Mouse (Mus musculus): ENCODE measurements around the gene Ubr4. TPM values are rescaled to one million over a fixed set of nuclear protein-coding genes. Genes with fewer than 3 reads are reported as not detected.
A peak's percentile ranks its signal among the peaks of the same experiment; 100 is the strongest.

Gene Ubr4
- total and polyA plus RNA-seq, 3 experiments: 81.9 to 270 (median 177) TPM

- TF ChIP-seq ETS1 (IDR thresholded peaks at IDR 0.05; ENCODE audit: low read depth, low read length) (0 out of 2 replicates have a peak, but pooled peaks have one; percentile 10), UBTF (IDR thresholded peaks at IDR 0.05; ENCODE audit: borderline replicate concordance, insufficient read depth, low read depth, low read length) (no peak), ZC3H11A (IDR thresholded peaks at IDR 0.05; ENCODE audit: low read depth, low read length) (no peak), SMC3 (IDR thresholded peaks at IDR 0.05; ENCODE audit: low read depth, low read length) (no peak)
Measured at GRCm38 (mm10) chr4:139351931-139352711, at the start of gene Ubr4, which contains the start of the genes Mrto4 and Emc1 (continued).

GRCm38 (mm10) chr4:139305521-139305920, 46.9 kb upstream of the Ubr4 start:
- H3K36me3 ChIP-seq (ENCODE audit: control insufficient read depth in 1 of 2, insufficient read depth in 2 of 2, low read length in 2 of 2): no peaks in the 10 kb centered on the region; a peak in 1 of 4 replicates

GRCm38 (mm10) chr4:139307916-139308315, 44.5 kb upstream of the Ubr4 start:
- H3K9me3 ChIP-seq (replicated peaks; ENCODE audit: insufficient read depth, low read length): no peaks in the 10 kb centered on the region
- peaks cover 4% of the 10 kb centered on the region; the same call in 1 of the 2 replicates for H3K79me2 ChIP-seq (ENCODE audit: control insufficient read depth, insufficient read depth, low read length, poor library complexity)
- no peaks in the 10 kb centered on the region; a peak in 1 of 4 replicates for H3K36me3 ChIP-seq (ENCODE audit: control insufficient read depth in 1 of 2, insufficient read depth in 2 of 2, low read length in 2 of 2)
- H3K27me3 ChIP-seq (ENCODE audit: control insufficient read depth in 1 of 2, insufficient read depth in 2 of 2, low read length in 2 of 2): no peaks in the 10 kb centered on the region
- no peak overlapping the region for H3K4me3 ChIP-seq (ENCODE audit: control insufficient read depth in 1 of 2, insufficient read depth in 1 of 2, low read depth in 2 of 2, low read length in 2 of 2)
- H3K9ac ChIP-seq (ENCODE audit: control insufficient read depth, low read depth, low read length, poor library complexity, severe bottlenecking): no peak overlapping the region
- DNase-seq (ENCODE audit: low read depth, low spot score): peak; percentile 58
- no peak overlapping the region for H3K27ac ChIP-seq (ENCODE audit: control insufficient read depth, low read depth, low read length)
- peaks cover 0 to 9% of the 10 kb centered on the region in 2 experiments; a peak in 2 of 4 replicates for H3K4me1 ChIP-seq (ENCODE audit: control insufficient read depth in 1 of 2, insufficient read depth in 2 of 2, low read length in 2 of 2)
- TF ChIP-seq CHD1 (IDR thresholded peaks at IDR 0.05; ENCODE audit: low read depth, low read length) (no peak), USF2 (IDR thresholded peaks at IDR 0.05; ENCODE audit: borderline replicate concordance in 1 of 2, insufficient read depth in 1 of 2, low read depth in 1 of 2, low read length in 2 of 2) (no peak)

More at GRCm38 (mm10) chr4:139305521-139305920, 46.9 kb upstream of the Ubr4 start:
- H3K27ac ChIP-seq (ENCODE audit: control insufficient read depth, low read depth, low read length): no peak overlapping the region
- H3K4me3 ChIP-seq (ENCODE audit: control insufficient read depth in 1 of 2, insufficient read depth in 1 of 2, low read depth in 2 of 2, low read length in 2 of 2): no peak overlapping the region
- TF ChIP-seq MAX (IDR thresholded peaks at IDR 0.05; ENCODE audit: low read length): no peak
- H3K9ac ChIP-seq (ENCODE audit: control insufficient read depth, low read depth, low read length, poor library complexity, severe bottlenecking): no peak overlapping the region
- no peak for DNase-seq (ENCODE audit: low read depth, low spot score)
- H3K79me2 ChIP-seq (ENCODE audit: control insufficient read depth, insufficient read depth, low read length, poor library complexity): peaks cover 2% of the 10 kb centered on the region; the same call in 1 of the 2 replicates
- no peaks in the 10 kb centered on the region for H3K27me3 ChIP-seq (ENCODE audit: control insufficient read depth in 1 of 2, insufficient read depth in 2 of 2, low read length in 2 of 2)
- peaks cover 0 to 9% of the 10 kb centered on the region in 2 experiments; a peak in 2 of 4 replicates for H3K4me1 ChIP-seq (ENCODE audit: control insufficient read depth in 1 of 2, insufficient read depth in 2 of 2, low read length in 2 of 2)
- H3K9me3 ChIP-seq (replicated peaks; ENCODE audit: insufficient read depth, low read length): no peaks in the 10 kb centered on the region

GRCm38 (mm10) chr4:139309651-139310050, 42.8 kb upstream of the Ubr4 start:
- H3K27me3 ChIP-seq (ENCODE audit: control insufficient read depth in 1 of 2, insufficient read depth in 2 of 2, low read length in 2 of 2): no peaks in the 10 kb centered on the region
- TF ChIP-seq USF2 (IDR thresholded peaks at IDR 0.05; ENCODE audit: borderline replicate concordance in 1 of 2, insufficient read depth in 1 of 2, low read depth in 1 of 2, low read length in 2 of 2): no peak
- no peak for TF ChIP-seq ETS1 (IDR thresholded peaks at IDR 0.05; ENCODE audit: low read depth, low read length)
- no peak for TF ChIP-seq RAD21 (IDR thresholded peaks at IDR 0.05; ENCODE audit: low read depth, low read length)
- TF ChIP-seq GABPA (IDR thresholded peaks at IDR 0.05; ENCODE audit: low read depth, low read length): no peak
- TF ChIP-seq MAFK (IDR thresholded peaks at IDR 0.05; ENCODE audit: borderline replicate concordance, low read depth, low read length): no peak
- no peak for TF ChIP-seq ZMIZ1 (IDR thresholded peaks at IDR 0.05; ENCODE audit: low read depth, low read length)
- no peak for TF ChIP-seq EP300 (IDR thresholded peaks at IDR 0.05; ENCODE audit: low read depth in 1 of 2, low read length in 2 of 2)
- peaks cover 0 to 9% of the 10 kb centered on the region in 2 experiments; a peak in 2 of 4 replicates for H3K4me1 ChIP-seq (ENCODE audit: control insufficient read depth in 1 of 2, insufficient read depth in 2 of 2, low read length in 2 of 2)
- no peaks in the 10 kb centered on the region for H3K9me3 ChIP-seq (replicated peaks; ENCODE audit: insufficient read depth, low read length)
- peak overlapping the region; percentile 93 for H3K9ac ChIP-seq (ENCODE audit: control insufficient read depth, low read depth, low read length, poor library complexity, severe bottlenecking)
- peak overlapping the region; percentile 86 to 88 for H3K4me3 ChIP-seq (ENCODE audit: control insufficient read depth in 1 of 2, insufficient read depth in 1 of 2, low read depth in 2 of 2, low read length in 2 of 2)
- no peaks in the 10 kb centered on the region; a peak in 1 of 4 replicates for H3K36me3 ChIP-seq (ENCODE audit: control insufficient read depth in 1 of 2, insufficient read depth in 2 of 2, low read length in 2 of 2)
- peaks cover 4% of the 10 kb centered on the region; the same call in 1 of the 2 replicates for H3K79me2 ChIP-seq (ENCODE audit: control insufficient read depth, insufficient read depth, low read length, poor library complexity)
- H3K27ac ChIP-seq (ENCODE audit: control insufficient read depth, low read depth, low read length): no peak overlapping the region
- peak; percentile 19 for DNase-seq (ENCODE audit: low read depth, low spot score)

Measured in MEL (cell line).